Mouse (Mus musculus): ENCODE results near the gene Slc25a13. TPM values are rescaled to one million over a fixed set of nuclear protein-coding genes. Genes with fewer than 3 reads are reported as not detected.

Gene Slc25a13
- polyA plus RNA-seq, 1 experiment: 3.2 TPM

- Histone ChIP-seq H3K27me3 (ENCODE audit: control insufficient read depth, insufficient read depth, low read length) (no peaks in the 10 kb centered on the region), H3K4me1 (ENCODE audit: control insufficient read depth, insufficient read depth, insufficient read length, low read length) (no peaks in the 10 kb centered on the region), H3K4me3 (ENCODE audit: low read depth, low read length) (no peak overlapping the region), H3K27ac (ENCODE audit: insufficient read depth, low read depth, low read length) (no peak overlapping the region), H3K36me3 (ENCODE audit: control insufficient read depth, insufficient read depth, low read length) (peaks cover 1% of the 10 kb centered on the region)
- TF ChIP-seq POLR2A (IDR thresholded peaks at IDR 0.05; ENCODE audit: low read depth, low read length) (no peak), CTCF (IDR thresholded peaks at IDR 0.05; ENCODE audit: extremely low read depth, insufficient read length, insufficient replicate concordance, low read depth, low read length) (no peak)
- 95% methylated on average over 5 of the region's 5 CpGs for WGBS
Measured at GRCm38 (mm10) chr6:6121904-6122303, 95.1 kb downstream of the Slc25a13 start.

DNA sequence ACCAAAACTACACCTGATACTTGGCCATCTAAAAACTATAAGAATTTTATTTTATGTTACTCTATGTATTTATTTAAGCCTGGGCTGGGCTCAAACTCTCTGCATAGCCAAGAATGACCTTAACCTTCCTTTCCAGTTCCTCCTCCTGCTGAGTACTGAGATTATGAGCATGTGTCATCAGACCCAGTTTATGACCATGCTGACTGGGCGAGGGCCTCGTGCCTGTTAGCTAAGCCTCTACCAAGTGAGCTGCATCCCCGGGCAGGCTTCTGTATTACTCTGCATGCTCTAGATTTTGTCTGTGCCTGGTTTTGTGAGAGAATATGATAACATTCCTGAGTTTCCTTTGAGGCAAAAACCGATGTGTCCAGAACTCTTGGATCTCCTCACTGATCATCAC lies 96.1 kb downstream of the Slc25a13 start:
- TF ChIP-seq CTCF (IDR thresholded peaks at IDR 0.05; ENCODE audit: extremely low read depth, insufficient read length, insufficient replicate concordance, low read depth, low read length) (no peak), POLR2A (IDR thresholded peaks at IDR 0.05; ENCODE audit: low read depth, low read length) (no peak)
- 39% methylated on average over 4 of the region's 4 CpGs for WGBS
- H3K4me3 ChIP-seq (ENCODE audit: low read depth, low read length): no peak overlapping the region

DNA sequence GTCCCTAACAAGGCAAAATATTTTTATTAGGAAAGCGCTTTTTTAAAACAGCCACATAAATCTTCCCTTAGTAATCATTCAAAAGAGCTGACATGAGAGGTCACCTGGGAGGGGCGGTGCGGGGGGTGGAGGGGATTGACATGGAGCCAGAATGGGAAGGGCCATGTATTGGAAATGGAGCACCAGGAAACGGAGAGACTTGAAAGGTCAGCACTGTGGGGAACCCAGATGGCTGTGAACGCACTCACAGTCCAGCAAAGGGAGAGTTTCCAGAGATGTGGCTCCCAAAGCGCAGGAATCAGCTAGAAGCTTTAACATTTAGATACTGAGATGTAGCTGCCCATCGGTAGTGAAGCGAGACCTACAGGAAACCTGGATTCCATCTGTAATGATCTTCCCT lies 101.2 kb downstream of the Slc25a13 start:
- no peak for TF ChIP-seq POLR2A (IDR thresholded peaks at IDR 0.05; ENCODE audit: low read depth, low read length)
- TF ChIP-seq CTCF (IDR thresholded peaks at IDR 0.05; ENCODE audit: extremely low read depth, insufficient read length, insufficient replicate concordance, low read depth, low read length): no peak
- Histone ChIP-seq H3K4me3 (ENCODE audit: low read depth, low read length) (no peak overlapping the region), H3K27ac (ENCODE audit: insufficient read depth, low read depth, low read length) (no peak overlapping the region), H3K36me3 (ENCODE audit: control insufficient read depth, insufficient read depth, low read length) (peaks cover 5% of the 10 kb centered on the region), H3K4me1 (ENCODE audit: control insufficient read depth, insufficient read depth, insufficient read length, low read length) (no peaks in the 10 kb centered on the region), H3K27me3 (ENCODE audit: control insufficient read depth, insufficient read depth, low read length) (no peaks in the 10 kb centered on the region)
- 92% methylated on average over 8 of the region's 8 CpGs for WGBS

More for the DNA sequence above, 96.1 kb downstream of the Slc25a13 start:
- Histone ChIP-seq H3K27ac (ENCODE audit: insufficient read depth, low read depth, low read length) (no peak overlapping the region), H3K4me1 (ENCODE audit: control insufficient read depth, insufficient read depth, insufficient read length, low read length) (no peaks in the 10 kb centered on the region), H3K27me3 (ENCODE audit: control insufficient read depth, insufficient read depth, low read length) (no peaks in the 10 kb centered on the region), H3K36me3 (ENCODE audit: control insufficient read depth, insufficient read depth, low read length) (peaks cover 1% of the 10 kb centered on the region)

DNA sequence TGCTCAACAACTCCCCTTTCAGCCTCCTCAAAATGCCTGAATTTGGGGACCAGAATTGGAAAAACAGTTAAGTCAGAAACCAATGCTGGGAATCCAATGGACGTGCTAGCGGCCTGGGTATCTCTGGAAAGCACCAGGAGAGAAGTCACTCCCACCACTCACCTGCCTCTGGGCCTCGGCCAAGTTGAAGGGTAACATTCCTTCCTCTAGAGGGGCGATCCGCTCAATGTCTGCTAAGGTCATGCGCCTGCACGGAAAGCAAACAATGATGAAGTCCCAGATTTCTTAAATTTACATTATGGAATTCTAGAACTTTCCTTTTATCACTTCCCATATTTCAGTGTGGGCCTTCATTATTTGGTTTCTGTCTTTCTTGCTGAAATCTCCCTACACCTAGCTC lies 103.2 kb downstream of the Slc25a13 start:
- no peak overlapping the region for H3K27ac ChIP-seq (ENCODE audit: insufficient read depth, low read depth, low read length)
- H3K27me3 ChIP-seq (ENCODE audit: control insufficient read depth, insufficient read depth, low read length): no peaks in the 10 kb centered on the region
- no peak overlapping the region for H3K4me3 ChIP-seq (ENCODE audit: low read depth, low read length)
- no peaks in the 10 kb centered on the region for H3K4me1 ChIP-seq (ENCODE audit: control insufficient read depth, insufficient read depth, insufficient read length, low read length)
- TF ChIP-seq POLR2A (IDR thresholded peaks at IDR 0.05; ENCODE audit: low read depth, low read length) (no peak), CTCF (IDR thresholded peaks at IDR 0.05; ENCODE audit: extremely low read depth, insufficient read length, insufficient replicate concordance, low read depth, low read length) (no peak)
- peaks cover 5% of the 10 kb centered on the region for H3K36me3 ChIP-seq (ENCODE audit: control insufficient read depth, insufficient read depth, low read length)
- 93% methylated on average over 7 of the region's 7 CpGs for WGBS

DNA sequence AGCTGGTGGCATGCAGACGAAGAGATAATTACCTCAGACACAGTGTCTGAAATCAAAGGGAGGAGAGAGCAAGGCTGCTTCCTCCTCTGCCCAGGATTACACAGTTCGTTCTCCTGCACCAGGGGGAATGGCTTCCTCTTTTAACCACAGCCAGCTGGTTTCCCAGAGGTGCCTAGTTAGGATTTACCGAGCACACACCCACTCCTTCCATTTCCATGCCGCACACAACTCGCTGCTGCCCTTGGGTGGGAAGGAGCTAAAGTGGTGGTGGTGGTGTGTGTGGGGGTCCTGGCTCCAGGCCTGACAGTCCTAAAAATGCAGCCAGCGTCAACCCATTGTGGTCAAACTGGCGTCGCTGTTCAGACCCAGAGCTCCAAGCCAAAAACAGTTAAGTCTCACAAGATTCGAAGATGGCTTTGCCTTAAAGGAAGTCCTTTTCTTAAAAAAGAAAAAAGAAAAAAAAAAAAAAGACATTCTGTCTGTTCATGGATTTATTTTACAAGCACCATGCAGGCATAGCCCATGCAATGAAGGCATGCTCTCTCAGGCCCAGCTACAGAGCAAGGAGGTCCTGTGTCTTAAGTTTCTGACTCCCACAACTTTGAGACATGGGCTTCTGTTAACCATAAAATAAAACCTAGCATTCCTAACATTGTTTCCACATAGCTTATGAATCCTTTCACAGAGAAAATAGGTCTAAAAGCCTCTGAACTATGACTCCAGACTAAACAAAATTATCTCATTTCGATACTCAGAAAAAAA lies 104.0 kb downstream of the Slc25a13 start:
- 83% methylated on average over 10 of the region's 10 CpGs for WGBS
- Histone ChIP-seq H3K4me3 (ENCODE audit: low read depth, low read length) (no peak overlapping the region), H3K27me3 (ENCODE audit: control insufficient read depth, insufficient read depth, low read length) (no peaks in the 10 kb centered on the region), H3K27ac (ENCODE audit: insufficient read depth, low read depth, low read length) (no peak overlapping the region), H3K36me3 (ENCODE audit: control insufficient read depth, insufficient read depth, low read length) (peaks cover 5% of the 10 kb centered on the region), H3K4me1 (ENCODE audit: control insufficient read depth, insufficient read depth, insufficient read length, low read length) (no peaks in the 10 kb centered on the region)
- TF ChIP-seq CTCF (IDR thresholded peaks at IDR 0.05; ENCODE audit: extremely low read depth, insufficient read length, insufficient replicate concordance, low read depth, low read length) (no peak), POLR2A (IDR thresholded peaks at IDR 0.05; ENCODE audit: low read depth, low read length) (no peak)

GRCm38 (mm10) chr6:6107419-6107966 lies 109.5 kb downstream of the Slc25a13 start:
- no peak overlapping the region for H3K4me3 ChIP-seq (ENCODE audit: low read depth, low read length)
- 65% methylated on average over 5 of the region's 5 CpGs for WGBS
- H3K4me1 ChIP-seq (ENCODE audit: control insufficient read depth, insufficient read depth, insufficient read length, low read length): no peaks in the 10 kb centered on the region; the same call in 1 of the 2 replicates
- H3K27me3 ChIP-seq (ENCODE audit: control insufficient read depth, insufficient read depth, low read length): no peaks in the 10 kb centered on the region
- H3K27ac ChIP-seq (ENCODE audit: insufficient read depth, low read depth, low read length): no peak overlapping the region
- H3K36me3 ChIP-seq (ENCODE audit: control insufficient read depth, insufficient read depth, low read length): peaks cover 2% of the 10 kb centered on the region; the same call in 1 of the 2 replicates
- TF ChIP-seq POLR2A (IDR thresholded peaks at IDR 0.05; ENCODE audit: low read depth, low read length) (no peak), CTCF (IDR thresholded peaks at IDR 0.05; ENCODE audit: extremely low read depth, insufficient read length, insufficient replicate concordance, low read depth, low read length) (no peak)

DNA sequence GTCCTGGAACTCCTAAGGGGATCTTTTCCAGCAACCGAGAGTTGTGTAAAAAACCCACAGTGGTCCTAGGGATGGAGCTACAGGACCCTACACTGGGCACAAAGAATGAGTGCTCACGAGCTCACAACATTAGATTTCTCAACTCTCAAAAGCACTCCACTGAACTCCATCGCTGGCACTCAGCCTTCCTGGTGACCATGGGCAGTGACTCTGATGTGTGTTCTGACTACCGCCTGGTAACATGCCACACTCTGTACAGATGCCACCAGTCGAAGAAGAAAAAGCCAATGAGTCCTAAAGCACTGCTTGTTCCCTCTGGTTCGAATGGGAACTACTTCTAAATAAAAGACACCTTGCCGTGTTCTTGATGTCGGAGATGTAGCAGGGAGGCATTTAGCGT lies 111.4 kb downstream of the Slc25a13 start:
- no peaks in the 10 kb centered on the region for H3K27me3 ChIP-seq (ENCODE audit: control insufficient read depth, insufficient read depth, low read length)
- 92% methylated on average over 9 of the region's 9 CpGs for WGBS
- no peak overlapping the region for H3K4me3 ChIP-seq (ENCODE audit: low read depth, low read length)
- H3K27ac ChIP-seq (ENCODE audit: insufficient read depth, low read depth, low read length): no peak overlapping the region
- H3K4me1 ChIP-seq (ENCODE audit: control insufficient read depth, insufficient read depth, insufficient read length, low read length): peaks cover under 1% of the 10 kb centered on the region; the same call in 1 of the 2 replicates
- TF ChIP-seq CTCF (IDR thresholded peaks at IDR 0.05; ENCODE audit: extremely low read depth, insufficient read length, insufficient replicate concordance, low read depth, low read length) (no peak), POLR2A (IDR thresholded peaks at IDR 0.05; ENCODE audit: low read depth, low read length) (no peak)
- peaks cover 2% of the 10 kb centered on the region; the same call in 1 of the 2 replicates for H3K36me3 ChIP-seq (ENCODE audit: control insufficient read depth, insufficient read depth, low read length)

Data from small intestine, adult 2 months (tissue).